Mouse (Mus musculus) olfactory bulb, adult 2 months (tissue): ENCODE results near the gene Cdc42.

Experiments used
- CTCF ChIP-seq: fragments of 200-500 bp; IDR thresholded peaks from 2 replicates; pipeline ENCODE4 v1.5.1; 2012; ENCODE audit warnings: low read depth, mild to moderate bottlenecking, low read length, moderate library complexity; ENCODE audit not compliant: insufficient read depth
- POLR2A ChIP-seq: fragments of 200-500 bp; IDR thresholded peaks from 2 replicates; pipeline ENCODE4 v1.6.1; 2012; ENCODE audit warnings: mild to moderate bottlenecking, low read depth, low read length, moderate library complexity; ENCODE audit not compliant: insufficient read depth

DNA sequence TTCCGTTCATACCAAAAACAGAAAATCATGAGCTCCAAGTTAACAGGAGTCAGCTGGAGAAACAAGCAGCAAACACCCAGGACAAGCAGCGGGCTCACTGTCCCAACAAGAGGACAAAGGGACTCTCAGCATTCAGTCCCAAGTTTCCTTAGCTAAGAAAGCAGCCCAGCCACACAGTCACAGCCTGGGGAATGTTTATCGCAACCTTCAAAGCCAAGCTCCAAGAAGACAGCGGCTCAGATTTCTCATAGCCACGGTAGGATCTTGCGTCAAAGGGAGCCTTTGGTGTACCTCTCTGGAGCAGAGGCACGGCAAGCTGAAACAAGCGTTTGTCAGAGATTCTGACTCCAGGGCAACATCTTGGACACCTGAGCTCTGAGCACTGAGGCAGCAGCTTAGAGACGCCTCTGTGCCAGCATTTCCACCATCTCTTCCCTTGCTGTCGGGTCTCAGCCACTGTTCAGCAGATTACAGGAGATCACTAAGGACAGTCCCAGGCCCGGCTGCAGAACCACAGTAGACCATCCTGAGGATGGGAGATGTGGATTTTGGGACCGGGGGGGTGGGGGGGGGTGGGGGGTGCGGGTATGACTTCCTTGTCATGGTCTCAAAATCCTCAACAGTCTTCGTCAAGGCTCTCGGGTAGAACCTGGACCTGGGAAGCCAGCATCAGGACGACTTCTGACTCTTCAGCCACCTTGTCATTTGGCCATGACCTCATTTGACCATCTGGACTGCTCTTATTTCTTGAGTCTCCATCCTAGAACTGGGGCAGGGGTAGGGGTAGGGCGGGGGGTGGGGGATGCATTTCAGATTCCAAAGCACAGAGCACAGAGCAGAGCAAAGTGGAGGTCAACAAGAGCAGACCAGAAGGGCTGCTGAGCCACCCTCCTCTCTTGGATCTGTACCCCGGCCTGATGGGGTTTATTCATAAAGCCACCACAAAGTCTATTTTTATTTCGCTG, 18.1 kb upstream of the Cdc42 start:
- TF ChIP-seq CTCF: no peak
- TF ChIP-seq POLR2A: no peak
